ENCODE assay signal across 9 mouse cellular contexts in genomic region chr11:33733269-33733668, GRCm38 (mm10).
A peak's percentile ranks its signal among the peaks of the same experiment; 100 is the strongest.
DNase-seq lines count a peak whose midpoint lies in the region; ATAC-seq and TF ChIP-seq lines count a peak whose summit lies in the region.
"Had no signal": no experiment of that assay in that cellular context is flagged by ENCODE, and none has a peak within 500 bp of the region (broad histone marks: within the 10 kb centered on the region; RNA-seq: fewer than 3 reads in every experiment).

No protein-coding gene starts in this region.

- H3K9ac ChIP-seq in intestine, embryonic 14.5 days (ENCODE audit: low read length): no peak overlapping the region
- H3K9ac ChIP-seq in intestine, embryonic 16.5 days (ENCODE audit: low read depth, low read length): no peak overlapping the region
- no peak overlapping the region for H3K9ac ChIP-seq in embryonic facial prominence, embryonic 14.5 days (ENCODE audit: low read depth, low read length)
- H3K9ac ChIP-seq in hindbrain, embryonic 11.5 days (ENCODE audit: low read depth, low read length): no peak overlapping the region
- H3K9ac ChIP-seq in midbrain, embryonic 13.5 days (replicated peaks): no peak overlapping the region
- H3K9ac ChIP-seq: liver, embryonic 13.5 days had no signal

- ATAC-seq in intestine, embryonic 14.5 days (replicated peaks; ENCODE audit: low FRiP score, low TSS enrichment, low read depth): no peak
- no peak for ATAC-seq in intestine, embryonic 16.5 days
- ATAC-seq in embryonic facial prominence, embryonic 14.5 days (ENCODE audit: low read depth): no peak
- ATAC-seq in hindbrain, embryonic 11.5 days (ENCODE audit: low FRiP score): peak; percentile 65; the same call in 1 of the 2 replicates
- peak; percentile 65 for ATAC-seq in midbrain, embryonic 13.5 days

- H3K27me3 ChIP-seq in intestine, embryonic 14.5 days (replicated peaks; ENCODE audit: control insufficient read depth, insufficient read depth, low read length): no peaks in the 10 kb centered on the region
- no peaks in the 10 kb centered on the region for H3K27me3 ChIP-seq in intestine, embryonic 16.5 days (replicated peaks; ENCODE audit: control insufficient read depth, insufficient read depth, low read length)
- H3K27me3 ChIP-seq in embryonic facial prominence, embryonic 14.5 days (replicated peaks; ENCODE audit: control insufficient read depth, insufficient read depth, low read length): no peaks in the 10 kb centered on the region; the same call in 1 of the 2 replicates
- H3K27me3 ChIP-seq in hindbrain, embryonic 11.5 days (ENCODE audit: control insufficient read depth, insufficient read depth, low read length): no peaks in the 10 kb centered on the region
- no peaks in the 10 kb centered on the region for H3K27me3 ChIP-seq in midbrain, embryonic 13.5 days
- H3K27me3 ChIP-seq in testis, adult 2 months (ENCODE audit: control insufficient read depth, insufficient read depth, low read length): no peaks in the 10 kb centered on the region
- H3K27me3 ChIP-seq: liver, embryonic 13.5 days had no signal

- H3K4me3 ChIP-seq in intestine, embryonic 14.5 days (ENCODE audit: low read depth, low read length): no peak overlapping the region
- no peak overlapping the region for H3K4me3 ChIP-seq in intestine, embryonic 16.5 days (ENCODE audit: low read length)
- no peak overlapping the region for H3K4me3 ChIP-seq in bone marrow, adult 2 months (replicated peaks; ENCODE audit: control insufficient read depth, low read depth, low read length)
- no peak overlapping the region for H3K4me3 ChIP-seq in embryonic facial prominence, embryonic 14.5 days (ENCODE audit: low read depth, low read length)
- no peak overlapping the region for H3K4me3 ChIP-seq in hindbrain, embryonic 11.5 days (ENCODE audit: low read depth, low read length)
- H3K4me3 ChIP-seq in midbrain, embryonic 13.5 days (replicated peaks): no peak overlapping the region
- H3K4me3 ChIP-seq in testis, adult 2 months (ENCODE audit: control insufficient read depth, low read depth, low read length): no peak overlapping the region
- H3K4me3 ChIP-seq: liver, embryonic 13.5 days had no signal

- H3K9me3 ChIP-seq in intestine, embryonic 14.5 days (ENCODE audit: control insufficient read depth, low read length): no peaks in the 10 kb centered on the region
- H3K9me3 ChIP-seq in intestine, embryonic 16.5 days (ENCODE audit: control insufficient read depth, low read length): no peaks in the 10 kb centered on the region
- no peaks in the 10 kb centered on the region for H3K9me3 ChIP-seq in embryonic facial prominence, embryonic 14.5 days (ENCODE audit: control insufficient read depth, low read length)
- H3K9me3 ChIP-seq in hindbrain, embryonic 11.5 days (ENCODE audit: control insufficient read depth, low read length): no peaks in the 10 kb centered on the region
- no peaks in the 10 kb centered on the region for H3K9me3 ChIP-seq in midbrain, embryonic 13.5 days
- H3K9me3 ChIP-seq: liver, embryonic 13.5 days had no signal

- no peak for TF ChIP-seq POLR2A in bone marrow, adult 2 months (IDR thresholded peaks at IDR 0.05; ENCODE audit: borderline replicate concordance, control insufficient read depth, low read depth, low read length)
- no peak for TF ChIP-seq POLR2A in testis, adult 2 months (IDR thresholded peaks at IDR 0.05; ENCODE audit: control insufficient read depth, low read depth, low read length)

- 5% methylated on average over 3 of the region's 3 CpGs for WGBS in intestine, embryonic 14.5 days
- WGBS in intestine, embryonic 16.5 days: 5% methylated on average over 3 of the region's 3 CpGs
- 16% methylated on average over 3 of the region's 3 CpGs for whole genome bisulfite sequencing in bone marrow, adult 2 months
- WGBS in embryonic facial prominence, embryonic 14.5 days: 5% methylated on average over 3 of the region's 3 CpGs
- WGBS in hindbrain, embryonic 11.5 days: 13% methylated on average over 3 of the region's 3 CpGs
- 10% methylated on average over 3 of the region's 3 CpGs for WGBS in midbrain, embryonic 13.5 days

- peak; percentile 17; the same call in 1 of the 2 replicates for TF ChIP-seq CTCF in bone marrow, adult 2 months (IDR thresholded peaks at IDR 0.05; ENCODE audit: control insufficient read depth, insufficient read depth, low read length)
- TF ChIP-seq CTCF in testis, adult 2 months (IDR thresholded peaks at IDR 0.05; ENCODE audit: control insufficient read depth, insufficient read depth, insufficient replicate concordance, low read depth, low read length): 0 out of 2 replicates have a peak, but pooled peaks have one; percentile 19

- H3K27ac ChIP-seq in intestine, embryonic 14.5 days (ENCODE audit: low read depth): no peak overlapping the region
- H3K27ac ChIP-seq in intestine, embryonic 16.5 days (ENCODE audit: low read length): no peak overlapping the region
- H3K27ac ChIP-seq in bone marrow, adult 2 months (ENCODE audit: control insufficient read depth, insufficient read depth, low read depth, low read length, poor library complexity): no peak overlapping the region
- no peak overlapping the region for H3K27ac ChIP-seq in embryonic facial prominence, embryonic 14.5 days (replicated peaks; ENCODE audit: low read depth, low read length)
- H3K27ac ChIP-seq in hindbrain, embryonic 11.5 days (ENCODE audit: low read depth, low read length): no peak overlapping the region
- no peak overlapping the region for H3K27ac ChIP-seq in midbrain, embryonic 13.5 days
- no peak overlapping the region for H3K27ac ChIP-seq in testis, adult 2 months (ENCODE audit: control insufficient read depth, insufficient read depth, low read depth, low read length)
- H3K27ac ChIP-seq: liver, embryonic 13.5 days had no signal

- H3K36me3 ChIP-seq in intestine, embryonic 14.5 days (ENCODE audit: control insufficient read depth, insufficient read depth, low read length): no peaks in the 10 kb centered on the region
- no peaks in the 10 kb centered on the region for H3K36me3 ChIP-seq in intestine, embryonic 16.5 days (ENCODE audit: control insufficient read depth, insufficient read depth, low read length)
- no peaks in the 10 kb centered on the region for H3K36me3 ChIP-seq in embryonic facial prominence, embryonic 14.5 days (ENCODE audit: control insufficient read depth, insufficient read depth, low read length)
- no peaks in the 10 kb centered on the region for H3K36me3 ChIP-seq in hindbrain, embryonic 11.5 days (ENCODE audit: control insufficient read depth, insufficient read depth, low read length)
- H3K36me3 ChIP-seq in midbrain, embryonic 13.5 days: no peaks in the 10 kb centered on the region
- no peaks in the 10 kb centered on the region for H3K36me3 ChIP-seq in testis, adult 2 months (ENCODE audit: control insufficient read depth, insufficient read depth, low read length)
- H3K36me3 ChIP-seq: liver, embryonic 13.5 days had no signal

- DNase-seq in intestine, embryonic 14.5 days (ENCODE audit: low spot score): peak; percentile 84
- DNase-seq in embryonic facial prominence, embryonic 14.5 days (ENCODE audit: low spot score): peak; percentile 69
- DNase-seq in hindbrain, embryonic 11.5 days (ENCODE audit: low spot score): peak; percentile 86
- peak; percentile 79 to 84 for DNase-seq in left cerebral cortex, adult 18-20 months (ENCODE audit: low spot score in 2 of 2)
- DNase-seq: liver, embryonic 13.5 days had no signal

- no peaks in the 10 kb centered on the region for H3K4me1 ChIP-seq in intestine, embryonic 14.5 days (replicated peaks; ENCODE audit: control insufficient read depth, insufficient read depth, low read length)
- no peaks in the 10 kb centered on the region for H3K4me1 ChIP-seq in intestine, embryonic 16.5 days (ENCODE audit: control insufficient read depth, insufficient read depth, low read length)
- H3K4me1 ChIP-seq in bone marrow, adult 2 months (ENCODE audit: control insufficient read depth, insufficient read depth, low read length): no peaks in the 10 kb centered on the region
- H3K4me1 ChIP-seq in embryonic facial prominence, embryonic 14.5 days (ENCODE audit: control insufficient read depth, insufficient read depth, low read length): no peaks in the 10 kb centered on the region
- H3K4me1 ChIP-seq in hindbrain, embryonic 11.5 days (replicated peaks; ENCODE audit: control insufficient read depth, insufficient read depth, low read length): no peaks in the 10 kb centered on the region
- 0 out of 2 replicates have a peak, but pooled peaks cover 2% of the 10 kb centered on the region for H3K4me1 ChIP-seq in midbrain, embryonic 13.5 days (replicated peaks)
- no peaks in the 10 kb centered on the region for H3K4me1 ChIP-seq in testis, adult 2 months (ENCODE audit: control insufficient read depth, insufficient read depth, low read length)
- H3K4me1 ChIP-seq: liver, embryonic 13.5 days had no signal

- no peak overlapping the region for H3K4me2 ChIP-seq in intestine, embryonic 14.5 days (ENCODE audit: low read length)
- no peak overlapping the region for H3K4me2 ChIP-seq in intestine, embryonic 16.5 days (ENCODE audit: low read depth, low read length)
- no peak overlapping the region for H3K4me2 ChIP-seq in embryonic facial prominence, embryonic 14.5 days (ENCODE audit: low read depth, low read length)
- H3K4me2 ChIP-seq in hindbrain, embryonic 11.5 days (replicated peaks; ENCODE audit: low read depth, low read length): no peak overlapping the region
- no peak overlapping the region for H3K4me2 ChIP-seq in midbrain, embryonic 13.5 days (replicated peaks)
- H3K4me2 ChIP-seq: liver, embryonic 13.5 days had no signal

Comparison
In these comparisons a context has a peak if more than half of its experiments do, and no peak if none do; other contexts are left out.
1. ATAC-seq: peak in hindbrain, embryonic 11.5 days (single experiment) and midbrain, embryonic 13.5 days (single experiment); none in intestine, embryonic 14.5 days (single experiment), intestine, embryonic 16.5 days (single experiment) and embryonic facial prominence, embryonic 14.5 days (single experiment).
2. Peak in every context shown above with its lines, with median percentiles within 50 percentile points of each other: DNase-seq.